Mouse (Mus musculus): ENCODE data around the gene Il23r.

DNA sequence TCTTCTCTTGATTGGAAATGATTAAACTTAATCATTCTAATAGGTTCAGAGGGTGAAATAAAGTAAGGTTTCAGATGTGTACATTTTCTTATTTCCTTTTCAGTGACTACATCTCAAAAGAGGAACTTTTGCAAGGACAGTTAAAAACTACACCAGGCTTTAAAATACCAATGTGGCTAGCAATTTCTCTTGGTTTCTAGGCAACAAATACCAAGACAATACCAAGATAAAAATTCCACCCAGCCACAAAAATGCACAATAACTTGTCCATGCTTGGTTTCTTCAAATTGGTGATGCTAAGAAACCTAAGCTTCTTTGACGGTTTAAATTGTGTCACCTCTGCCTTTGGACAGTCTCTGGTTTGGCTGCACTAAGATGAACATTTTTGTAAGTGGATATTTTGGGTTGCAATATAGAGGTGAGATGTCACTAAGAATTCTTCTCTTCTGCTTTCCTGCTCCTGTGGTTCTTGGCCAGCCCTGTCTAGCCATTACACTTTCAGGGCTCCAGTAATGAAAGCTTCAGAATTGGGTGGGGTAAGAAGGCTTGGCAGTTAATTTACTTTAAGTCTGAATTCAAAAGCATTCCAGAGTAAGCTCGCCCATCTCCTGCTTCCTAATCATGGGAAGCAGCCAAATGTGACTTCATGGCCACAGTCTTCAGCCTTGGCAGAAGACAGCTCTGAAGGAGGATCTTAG is 56.8 kb downstream of the Il23r start:
- TF ChIP-seq CTCF (IDR thresholded peaks at IDR 0.05; ENCODE audit: low read depth), result no peak
- TF ChIP-seq EP300 (IDR thresholded peaks at IDR 0.05; ENCODE audit: low read depth), result no peak

All from heart, postnatal 0 days (tissue).